Mouse (Mus musculus) neural tube, embryonic 14.5 days (tissue): ENCODE data around the gene Gpr62. TPM values are rescaled to one million over a fixed set of nuclear protein-coding genes. Genes with fewer than 3 reads are reported as not detected.
A peak's percentile ranks its signal among the peaks of the same experiment; 100 is the strongest.

Experiments used
- ATAC-seq: fragments of 200-750 bp; cut with Nextera tagmentation; 2 replicates; pipeline ENCODE4 v1.8.0; 2017; ENCODE audit warnings: low read depth, mild to moderate bottlenecking, moderate TSS enrichment, moderate library complexity
- H3K27ac ChIP-seq: fragments of 300-500 bp; sonication (generic); 2 replicates; pipeline ENCODE4 v1.5.1; 2014; ENCODE audit warnings: low read depth, mild to moderate bottlenecking, control low read depth, low read length, moderate library complexity, mixed read lengths
- H3K27me3 ChIP-seq: fragments of 300-500 bp; sonication (generic); 2 replicates; pipeline ENCODE4 v1.6.1; 2014; ENCODE audit warnings: low read length; ENCODE audit not compliant: control insufficient read depth, insufficient read depth
- H3K36me3 ChIP-seq: fragments of 300-500 bp; sonication (generic); 2 replicates; pipeline ENCODE4 v1.6.1; 2014; ENCODE audit warnings: low read length, mixed read lengths; ENCODE audit not compliant: control insufficient read depth, insufficient read depth
- H3K4me1 ChIP-seq: fragments of 300-500 bp; sonication (generic); 2 replicates; pipeline ENCODE4 v1.6.1; 2014; ENCODE audit warnings: low read length; ENCODE audit not compliant: control insufficient read depth, insufficient read depth
- H3K4me2 ChIP-seq: fragments of 300-500 bp; sonication (generic); 2 replicates; pipeline ENCODE4 v1.6.1; 2014; ENCODE audit warnings: mild to moderate bottlenecking, low read depth, low read length, control low read depth
- H3K4me3 ChIP-seq: fragments of 300-500 bp; sonication (generic); 2 replicates; pipeline ENCODE4 v1.5.1; 2014; ENCODE audit warnings: low read depth, low read length, control low read depth, mixed read lengths
- H3K9ac ChIP-seq: fragments of 300-500 bp; sonication (generic); replicated peaks from 2 replicates; pipeline ENCODE4 v1.6.1; 2014; ENCODE audit warnings: low read depth, mild to moderate bottlenecking, control low read depth, low read length, mixed read lengths
- H3K9me3 ChIP-seq: fragments of 300-500 bp; sonication (generic); 2 replicates; pipeline ENCODE4 v1.6.1; 2016; ENCODE audit warnings: low read length; ENCODE audit not compliant: control insufficient read depth
- WGBS: fragments of 180-500 bp; shearing (Covaris S2); extraction: QIAGEN DNeasy Blood & Tissue Kit; methylation state at CpG from one replicate; pipeline ENCODE4 v1.1.7; 2014; 5-methylcytosine and 5-hydroxymethylcytosine counted together
- polyA plus RNA-seq: library from polyadenylated mRNA; unstranded; fragments of >200 nt; fragmentation: Nextera tagmentation; extraction: Ambion mirVana; gene quantifications from 2 replicates; pipeline ENCODE4 v1.2.1, GENCODE M21; 2014

The Gpr62 gene
- polyA plus RNA-seq, 1 experiment from 2014 or later, result 1.7 TPM

- 19% methylated on average over 5 of the region's 5 CpGs for WGBS
- Histone ChIP-seq H3K36me3 (no peaks in the 10 kb centered on the region), H3K9ac (no peak overlapping the region), H3K9me3 (no peaks in the 10 kb centered on the region), H3K27ac (no peak overlapping the region), H3K4me1 (peaks cover 3% of the 10 kb centered on the region; the same call in 1 of the 2 replicates), H3K27me3 (no peaks in the 10 kb centered on the region), H3K4me3 (no peak overlapping the region), H3K4me2 (no peak overlapping the region)
- no peak for ATAC-seq
These were observed 6.2 kb upstream of the Gpr62 start for GRCm38 (mm10) chr9:106471892-106472291.

- Histone ChIP-seq H3K9ac (no peak overlapping the region), H3K4me2 (no peak overlapping the region), H3K4me3 (no peak overlapping the region), H3K27ac (no peak overlapping the region), H3K27me3 (no peaks in the 10 kb centered on the region), H3K9me3 (no peaks in the 10 kb centered on the region), H3K4me1 (peaks cover 3% of the 10 kb centered on the region; the same call in 1 of the 2 replicates), H3K36me3 (no peaks in the 10 kb centered on the region)
- ATAC-seq, result no peak
- WGBS, result 72% methylated on average over 14 of the region's 14 CpGs
These were observed 5.4 kb upstream of the Gpr62 start for GRCm38 (mm10) chr9:106470991-106471750.

GRCm38 (mm10) chr9:106469776-106470175 lies 4.0 kb upstream of the Gpr62 start:
- H3K9ac ChIP-seq, result no peak overlapping the region
- no peak overlapping the region for H3K4me3 ChIP-seq
- ATAC-seq, result no peak
- H3K36me3 ChIP-seq, result no peaks in the 10 kb centered on the region
- no peaks in the 10 kb centered on the region for H3K9me3 ChIP-seq
- H3K4me2 ChIP-seq, result no peak overlapping the region
- WGBS, result 73% methylated on average over 9 of the region's 9 CpGs
- H3K27me3 ChIP-seq, result no peaks in the 10 kb centered on the region
- peaks cover 13% of the 10 kb centered on the region for H3K4me1 ChIP-seq
- no peak overlapping the region for H3K27ac ChIP-seq

DNA sequence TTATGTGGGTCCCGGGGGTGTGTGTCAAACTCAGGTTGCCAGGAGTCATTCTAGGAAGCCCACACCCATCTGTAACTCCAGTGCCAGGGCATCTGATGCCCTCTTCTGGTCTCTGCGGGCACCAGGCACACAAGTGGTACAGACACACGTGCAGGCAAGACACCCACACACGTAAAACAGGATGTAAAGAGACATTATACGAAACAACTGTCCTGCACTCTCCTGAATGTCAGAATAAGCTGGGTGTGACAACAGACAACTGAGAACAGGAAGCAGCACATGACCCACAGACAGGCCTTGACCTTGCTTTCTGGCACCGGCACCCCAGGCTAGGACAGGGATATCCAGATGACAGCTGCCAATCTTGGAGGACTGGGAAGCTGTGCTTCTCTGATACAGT lies 3.6 kb upstream of the Gpr62 start:
- 76% methylated on average over 6 of the region's 6 CpGs for WGBS
- H3K4me1 ChIP-seq, result peaks cover 17% of the 10 kb centered on the region
- no peak overlapping the region for H3K27ac ChIP-seq
- peaks cover 3% of the 10 kb centered on the region; the same call in 1 of the 2 replicates for H3K36me3 ChIP-seq
- no peak for ATAC-seq
- no peaks in the 10 kb centered on the region for H3K9me3 ChIP-seq
- no peak overlapping the region for H3K4me2 ChIP-seq
- no peak overlapping the region for H3K4me3 ChIP-seq
- no peaks in the 10 kb centered on the region for H3K27me3 ChIP-seq
- H3K9ac ChIP-seq, result no peak overlapping the region

DNA sequence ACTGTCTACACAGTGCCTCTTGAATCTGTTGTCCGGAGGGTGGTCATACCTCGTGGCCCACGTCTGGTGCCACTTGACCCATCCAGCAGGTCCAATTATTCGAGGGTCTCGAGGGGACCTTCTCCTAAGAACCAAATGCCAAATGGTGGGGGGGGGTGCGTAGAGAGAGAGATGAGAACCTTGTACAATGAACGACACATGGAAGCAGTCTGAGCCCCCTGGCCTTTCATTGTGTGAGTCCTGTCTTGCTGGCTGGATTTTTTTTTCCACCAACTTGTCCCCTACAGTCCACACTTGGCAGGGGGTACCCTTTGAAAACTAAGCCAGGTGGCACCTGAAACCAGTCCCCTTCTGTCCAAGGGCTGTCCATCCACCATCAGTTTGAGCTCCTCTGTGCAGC lies 2.0 kb upstream of the Gpr62 start:
- no peaks in the 10 kb centered on the region for H3K9me3 ChIP-seq
- H3K27me3 ChIP-seq, result no peaks in the 10 kb centered on the region
- no peak for ATAC-seq
- no peak overlapping the region for H3K9ac ChIP-seq
- WGBS, result 86% methylated on average over 7 of the region's 7 CpGs
- no peak overlapping the region for H3K4me3 ChIP-seq
- peaks cover 16% of the 10 kb centered on the region for H3K36me3 ChIP-seq
- H3K27ac ChIP-seq, result no peak overlapping the region
- H3K4me2 ChIP-seq, result no peak overlapping the region
- H3K4me1 ChIP-seq, result peaks cover 16% of the 10 kb centered on the region

DNA sequence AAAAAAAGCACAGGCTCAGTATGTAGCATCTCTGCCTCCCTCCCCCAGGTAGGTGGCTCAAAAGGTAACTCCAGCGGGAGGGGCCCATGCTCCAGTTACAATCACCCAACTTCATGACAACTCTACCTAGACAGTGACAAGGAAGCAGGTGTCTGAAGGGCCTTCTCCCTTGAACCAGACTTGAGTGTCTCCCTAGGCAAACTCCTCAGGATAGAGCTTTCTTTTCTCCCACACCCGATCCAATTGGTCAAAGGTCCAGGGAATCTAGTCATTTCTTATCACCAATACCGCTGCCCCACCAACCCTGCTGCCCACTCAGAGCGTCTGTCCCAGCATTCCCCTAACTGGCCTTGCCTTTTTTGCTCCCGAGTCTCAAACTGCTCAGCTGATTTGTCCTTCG lies 983 bp upstream of the Gpr62 start:
- Histone ChIP-seq H3K27me3 (no peaks in the 10 kb centered on the region), H3K36me3 (peaks cover 25% of the 10 kb centered on the region), H3K4me2 (no peak overlapping the region), H3K27ac (no peak overlapping the region), H3K4me1 (peaks cover 16% of the 10 kb centered on the region), H3K4me3 (no peak overlapping the region), H3K9ac (no peak overlapping the region), H3K9me3 (no peaks in the 10 kb centered on the region)
- ATAC-seq, result no peak
- 92% methylated on average over 6 of the region's 6 CpGs for WGBS

DNA sequence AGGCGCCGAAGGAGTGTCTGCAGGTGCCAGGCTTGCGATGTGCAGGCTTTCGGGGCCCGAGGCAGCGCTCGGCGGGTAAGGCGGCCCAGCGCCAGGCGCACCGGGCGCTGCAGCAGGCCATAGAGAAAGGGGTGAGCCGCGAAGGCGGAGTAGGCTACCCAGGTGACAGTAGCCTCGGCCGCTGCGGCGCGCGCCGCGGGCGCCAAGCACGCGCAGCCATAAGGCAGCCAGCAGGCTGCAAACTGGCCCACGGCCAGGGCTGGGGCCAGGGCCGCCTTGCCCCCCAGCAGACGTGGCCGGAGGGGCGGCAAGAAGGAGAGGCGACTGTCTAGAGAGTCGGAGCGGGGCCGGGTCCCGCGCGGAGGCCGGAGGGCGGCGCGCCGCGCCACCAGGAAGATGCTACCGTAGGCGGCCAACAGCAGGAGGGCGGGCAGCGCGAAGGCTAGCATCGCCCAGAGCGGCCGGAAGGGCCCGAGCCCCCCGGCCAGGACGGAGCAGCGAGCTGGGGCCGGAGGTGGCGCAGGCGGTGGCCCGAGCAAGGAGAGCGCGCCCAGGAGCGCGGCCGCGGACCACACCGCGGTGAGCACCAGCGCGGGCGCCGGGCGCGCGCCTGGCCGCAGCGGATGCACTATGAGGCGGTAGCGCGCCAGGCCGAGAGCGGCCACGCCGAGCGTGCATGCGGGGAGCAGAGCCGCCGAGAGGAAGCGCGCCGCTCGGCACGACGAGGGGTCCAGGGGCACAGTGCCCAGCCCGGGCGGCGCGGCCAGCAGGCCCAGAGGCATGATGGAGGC lies 792 bp downstream of the Gpr62 start:
- Histone ChIP-seq H3K9ac (peak overlapping the region; percentile 77), H3K4me2 (peak overlapping the region; percentile 97), H3K4me3 (peak overlapping the region; percentile 50), H3K4me1 (peaks cover 18% of the 10 kb centered on the region), H3K27ac (peak overlapping the region; percentile 89), H3K36me3 (peaks cover 37% of the 10 kb centered on the region), H3K27me3 (no peaks in the 10 kb centered on the region), H3K9me3 (no peaks in the 10 kb centered on the region)
- under 1% methylated on average over 89 of the region's 99 CpGs for WGBS
- ATAC-seq, result peak; percentile 76

DNA sequence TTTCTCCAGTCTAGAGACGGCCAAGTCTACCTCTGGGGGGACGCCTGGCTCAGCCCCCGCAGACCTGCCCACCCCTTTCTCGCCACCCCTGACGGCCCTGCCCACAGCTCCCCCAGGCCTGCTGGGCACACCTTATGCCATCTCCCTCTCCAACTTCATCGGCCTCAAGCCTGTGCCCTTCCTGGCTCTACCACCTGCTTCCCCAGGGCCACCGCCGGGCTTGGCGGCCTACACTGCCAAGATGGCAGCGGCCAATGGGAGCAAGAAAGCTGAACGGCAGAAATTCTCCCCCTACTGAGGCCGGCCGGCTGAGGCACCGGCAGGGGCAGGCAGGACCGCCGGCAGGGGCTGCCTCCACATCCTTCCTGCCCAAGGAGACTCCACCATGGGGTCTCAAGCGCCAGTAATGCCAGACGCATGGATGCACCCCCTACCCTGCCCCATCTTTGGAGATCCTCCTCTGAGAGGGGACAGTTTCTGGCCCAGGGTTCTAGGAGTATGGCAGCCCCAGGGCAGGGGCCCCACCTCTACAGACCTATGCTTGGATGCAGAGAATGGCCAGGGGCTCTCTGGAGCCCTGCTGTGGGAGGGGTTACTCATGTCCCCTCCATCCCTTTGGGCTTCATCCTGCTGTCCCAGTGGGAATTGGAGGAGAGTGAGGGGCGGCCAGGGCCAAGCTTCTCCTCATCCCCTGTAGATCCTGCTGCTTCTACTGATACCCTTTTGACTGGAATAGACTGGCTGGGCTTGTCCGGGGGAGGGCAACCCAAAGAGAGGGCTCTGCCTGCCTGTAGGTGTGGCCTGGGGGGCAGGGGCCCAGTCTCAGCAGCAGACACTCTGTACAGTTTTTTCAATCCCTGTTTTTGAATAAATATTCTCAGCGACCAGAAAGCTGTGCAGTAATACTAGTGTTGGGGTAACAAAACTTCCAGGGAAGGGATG lies 2.3 kb downstream of the Gpr62 start:
- 78% methylated on average over 21 of the region's 21 CpGs for WGBS
- Histone ChIP-seq H3K4me2 (no peak overlapping the region), H3K9me3 (no peaks in the 10 kb centered on the region), H3K27ac (no peak overlapping the region), H3K27me3 (no peaks in the 10 kb centered on the region), H3K36me3 (peaks cover 40% of the 10 kb centered on the region), H3K9ac (no peak overlapping the region), H3K4me1 (peaks cover 24% of the 10 kb centered on the region), H3K4me3 (no peak overlapping the region)
- no peak for ATAC-seq
